Mouse (Mus musculus) liver, embryonic 14.5 days (tissue): ENCODE measurements around the gene Zfp384. TPM values are rescaled to one million over a fixed set of nuclear protein-coding genes. Genes with fewer than 3 reads are reported as not detected.

Source experiments
- ATAC-seq: fragments of 200-750 bp; cut with Nextera tagmentation; 2 replicates; pipeline ENCODE4 v1.8.0; 2017; ENCODE audit warnings: moderate number of reproducible peaks, mild to moderate bottlenecking, moderate library complexity; ENCODE audit not compliant: insufficient read depth
- DNase-seq, 3 experiments: peaks; one replicate each; pipeline ENCODE4 v3.0.0-alpha.2; 2012 to 2013; ENCODE audit warnings: low read depth in 3 of 3, low spot score in 3 of 3
- H3K27ac ChIP-seq: fragments of 300-500 bp; sonication (generic); 2 replicates; pipeline ENCODE4 v1.5.1; 2014; ENCODE audit warnings: moderate library complexity, mild to moderate bottlenecking, control low read depth, inconsistent platforms
- H3K27me3 ChIP-seq: fragments of 300-500 bp; sonication (generic); 2 replicates; pipeline ENCODE4 v1.6.1; 2014; ENCODE audit warnings: mild to moderate bottlenecking, low read length, moderate library complexity; ENCODE audit not compliant: control insufficient read depth, insufficient read depth
- H3K36me3 ChIP-seq: fragments of 300-500 bp; sonication (generic); replicated peaks from 2 replicates; pipeline ENCODE4 v1.6.1; 2014; ENCODE audit warnings: low read depth; ENCODE audit not compliant: control insufficient read depth, insufficient read depth
- H3K4me1 ChIP-seq, 2 experiments: fragments of 200-500 bp in 1 of 2; fragments of 300-500 bp in 1 of 2; sonication (generic) in 1 of 2; replicated peaks; 2 replicates each; pipeline ENCODE4 v1.6.1; 2012 to 2014; ENCODE audit warnings: antibody characterized with exemption in 1 of 2, inconsistent platforms in 1 of 2, low read length in 1 of 2; ENCODE audit not compliant: control insufficient read depth in 2 of 2, insufficient read depth in 2 of 2
- H3K4me2 ChIP-seq: fragments of 300-500 bp; sonication (generic); 2 replicates; pipeline ENCODE4 v1.6.1; 2014; ENCODE audit warnings: low read depth, mild to moderate bottlenecking, control low read depth, moderate library complexity
- H3K4me3 ChIP-seq, 2 experiments: fragments of 200-500 bp in 1 of 2; fragments of 300-500 bp in 1 of 2; sonication (generic) in 1 of 2; 2 replicates each; pipeline ENCODE4 v1.5.1; 2012 to 2014; ENCODE audit warnings: low read depth in 2 of 2, low read length in 2 of 2, mild to moderate bottlenecking in 2 of 2, control low read depth in 1 of 2, inconsistent platforms in 1 of 2, moderate library complexity in 1 of 2; ENCODE audit not compliant: insufficient read depth in 1 of 2
- H3K9ac ChIP-seq: fragments of 300-500 bp; sonication (generic); replicated peaks from 2 replicates; pipeline ENCODE4 v1.6.1; 2014; ENCODE audit warnings: mild to moderate bottlenecking, control low read depth, moderate library complexity
- H3K9me3 ChIP-seq: fragments of 300-500 bp; sonication (generic); 2 replicates; pipeline ENCODE4 v1.6.1; 2016; ENCODE audit warnings: low read length, mixed read lengths; ENCODE audit not compliant: control insufficient read depth
- CTCF ChIP-seq: IDR thresholded peaks from 2 replicates; pipeline ENCODE4 v1.5.1; 2016; ENCODE audit warnings: antibody characterized with exemption, low read depth, control low read depth
- EP300 ChIP-seq: IDR thresholded peaks from 2 replicates; pipeline ENCODE4 v1.6.1; 2016; ENCODE audit warnings: antibody characterized with exemption, low read depth
- WGBS: fragments of 180-500 bp; shearing (Covaris S2); extraction: QIAGEN DNeasy Blood & Tissue Kit; methylation state at CpG from one replicate; pipeline ENCODE4 v1.1.7; 2014; ENCODE audit not compliant: insufficient replicate concordance; 5-methylcytosine and 5-hydroxymethylcytosine counted together
- polyA plus RNA-seq, 2 experiments: library from polyadenylated mRNA; depleted of rRNA in 1 of 2; stranded (reverse) in 1 of 2; unstranded in 1 of 2; fragments of >200 nt; fragmentation: Nextera tagmentation in 1 of 2; extraction: Ambion mirVana in 1 of 2; gene quantifications; 2 replicates each; pipeline versions ENCODE4 v1.2.1 to v1.2.3; 2012 to 2014

Gene Zfp384
- polyA plus RNA-seq (2012; rRNA removed) (20.2 and 22.2 TPM in 2 replicates), polyA plus RNA-seq (2014; fragmentation: Nextera tagmentation; extraction: Ambion mirVana) (2.9 and 3.1 TPM in 2 replicates)

GRCm38 (mm10) chr6:125009129-125009180, at the start of gene Zfp384:
Gene Zfp384, plus strand, starts transcription at chr6:125009145.
- ATAC-seq: no peak
- TF ChIP-seq EP300 (no peak), CTCF (no peak)

GRCm38 (mm10) chr6:124959960-124960359, 49.0 kb upstream of the Zfp384 start:
- peaks cover 15% of the 10 kb centered on the region for H3K36me3 ChIP-seq
- WGBS: 85% methylated on average over 13 of the region's 13 CpGs

More at GRCm38 (mm10) chr6:125009129-125009180, at the start of gene Zfp384:
- peak within 1 kb of the TSS; percentile 86 for H3K27ac ChIP-seq
- peaks cover 16% of the 10 kb centered on the region for H3K36me3 ChIP-seq
- DNase-seq: no peak
- H3K9ac ChIP-seq: peak within 1 kb of the TSS; percentile 91
- H3K4me2 ChIP-seq: peak within 1 kb of the TSS; percentile 94
- 0% methylated on average over 3 of the region's 3 CpGs for WGBS
- peaks cover 6 to 13% of the 10 kb centered on the region in 2 experiments for H3K4me1 ChIP-seq
- no peaks in the 10 kb centered on the region for H3K9me3 ChIP-seq
- peak within 1 kb of the TSS; percentile 89 to 97 for H3K4me3 ChIP-seq
- H3K27me3 ChIP-seq: no peaks in the 10 kb centered on the region; the same call in 1 of the 2 replicates

GRCm38 (mm10) chr6:124961021-124961420, 47.9 kb upstream of the Zfp384 start:
- Histone ChIP-seq H3K9me3 (no peaks in the 10 kb centered on the region), H3K36me3 (peaks cover 15% of the 10 kb centered on the region), H3K9ac (no peak overlapping the region), H3K4me3 (no peak overlapping the region), H3K4me2 (no peak overlapping the region), H3K27ac (no peak overlapping the region), H3K27me3 (no peaks in the 10 kb centered on the region), H3K4me1 (peaks cover 9 to 11% of the 10 kb centered on the region in 2 experiments)
- ATAC-seq (no peak), DNase-seq (no peak)
- TF ChIP-seq EP300 (no peak), CTCF (no peak)
- WGBS: 78% methylated on average over 12 of the region's 12 CpGs

More at GRCm38 (mm10) chr6:124959960-124960359, 49.0 kb upstream of the Zfp384 start:
- DNase-seq (no peak), ATAC-seq (no peak)
- TF ChIP-seq EP300 (no peak), CTCF (no peak)
- Histone ChIP-seq H3K27ac (no peak overlapping the region), H3K4me3 (no peak overlapping the region), H3K4me2 (no peak overlapping the region), H3K9ac (no peak overlapping the region), H3K27me3 (no peaks in the 10 kb centered on the region), H3K4me1 (peaks cover 7 to 8% of the 10 kb centered on the region in 2 experiments), H3K9me3 (no peaks in the 10 kb centered on the region)

GRCm38 (mm10) chr6:124964638-124965037, 44.3 kb upstream of the Zfp384 start:
- Histone ChIP-seq H3K27me3 (no peaks in the 10 kb centered on the region), H3K4me2 (peak overlapping the region; percentile 76), H3K36me3 (peaks cover 4% of the 10 kb centered on the region; the same call in 1 of the 2 replicates), H3K9me3 (no peaks in the 10 kb centered on the region), H3K27ac (no peak overlapping the region; the same call in 1 of the 2 replicates), H3K9ac (peak overlapping the region; percentile 93), H3K4me1 (peaks cover 15% of the 10 kb centered on the region in 2 experiments), H3K4me3 (peak overlapping the region; percentile 70 to 88)
- 10% methylated on average over 16 of the region's 16 CpGs for WGBS
- ATAC-seq (peak; percentile 1; the same call in 1 of the 2 replicates), DNase-seq (no peak)
- TF ChIP-seq CTCF (0 out of 2 replicates have a peak, but pooled peaks have one; percentile 15), EP300 (no peak)

GRCm38 (mm10) chr6:124965088-124965719, 43.7 kb upstream of the Zfp384 start, which contains the start of gene Cops7a:
Gene Cops7a, minus strand, starts transcription at chr6:124965538.
- ATAC-seq (peak; percentile 95), DNase-seq (peak; percentile 87 to 88 (median 87))
- H3K27me3 ChIP-seq: no peaks in the 10 kb centered on the region
- peak within 1 kb of the TSS; percentile 41 for H3K27ac ChIP-seq
- TF ChIP-seq CTCF (peak; percentile 24), EP300 (no peak)
- peak within 1 kb of the TSS; percentile 70 to 88 for H3K4me3 ChIP-seq
- H3K9me3 ChIP-seq: no peaks in the 10 kb centered on the region
- WGBS: under 1% methylated on average over 68 of the region's 68 CpGs
- H3K36me3 ChIP-seq: no peaks in the 10 kb centered on the region; the same call in 1 of the 2 replicates
- peaks cover 15% of the 10 kb centered on the region in 2 experiments for H3K4me1 ChIP-seq
- H3K9ac ChIP-seq: peak within 1 kb of the TSS; percentile 93
- H3K4me2 ChIP-seq: peak within 1 kb of the TSS; percentile 76
